Mouse (Mus musculus): ENCODE data around the gene Klhl30. TPM values are rescaled to one million over a fixed set of nuclear protein-coding genes. Genes with fewer than 3 reads are reported as not detected.

The Klhl30 gene
- polyA plus RNA-seq, 1 experiment from 2014 or later, result 50.5 TPM

DNA sequence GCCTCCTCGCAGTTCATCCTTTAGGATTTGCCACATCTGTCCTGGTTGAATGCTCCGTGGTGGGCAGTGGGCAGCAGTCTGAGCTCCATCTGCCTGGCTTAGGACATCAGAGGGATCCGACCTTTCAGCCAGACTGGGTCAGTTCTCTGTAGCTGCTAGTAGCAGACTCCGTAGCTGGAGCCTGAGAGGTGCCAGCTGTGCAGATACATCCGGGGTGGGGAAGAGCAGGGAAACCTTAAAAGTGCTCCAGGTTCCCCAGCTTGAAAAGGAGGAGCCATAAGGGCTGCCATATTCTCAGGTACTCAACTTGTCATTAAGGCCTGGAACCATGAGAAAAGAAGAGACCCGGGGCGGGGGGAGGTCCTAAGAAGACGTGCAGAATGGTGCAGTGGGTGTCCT lies 15.0 kb downstream of the Klhl30 start:
- no peak for ATAC-seq (replicated peaks; ENCODE audit: insufficient number of reproducible peaks, insufficient read depth, low FRiP score, low read depth)
- 26% methylated on average over 8 of the region's 8 CpGs for WGBS
- no peak overlapping the region for H3K27ac ChIP-seq
- H3K9me3 ChIP-seq (replicated peaks), result peaks cover 4% of the 10 kb centered on the region; the same call in 1 of the 2 replicates
- H3K27me3 ChIP-seq, result no peaks in the 10 kb centered on the region
- peak overlapping the region; percentile 54 for H3K4me3 ChIP-seq
- peaks cover 21% of the 10 kb centered on the region for H3K36me3 ChIP-seq
- peaks cover 14% of the 10 kb centered on the region for H3K4me1 ChIP-seq (replicated peaks)
- peak overlapping the region; percentile 97 for H3K4me2 ChIP-seq
- peak overlapping the region; percentile 61; the same call in 1 of the 2 replicates for H3K9ac ChIP-seq

- Histone ChIP-seq H3K9me3 (replicated peaks) (peaks cover 4% of the 10 kb centered on the region; the same call in 1 of the 2 replicates), H3K9ac (peak within 1 kb of the TSS; percentile 61), H3K4me1 (replicated peaks) (peaks cover 14% of the 10 kb centered on the region), H3K36me3 (peaks cover 19% of the 10 kb centered on the region), H3K4me3 (peak within 1 kb of the TSS; percentile 54), H3K27ac (no peak within 1 kb of the TSS), H3K27me3 (no peaks in the 10 kb centered on the region), H3K4me2 (peak within 1 kb of the TSS; percentile 97)
- ATAC-seq (replicated peaks; ENCODE audit: insufficient number of reproducible peaks, insufficient read depth, low FRiP score, low read depth), result peak; percentile 24; the same call in 1 of the 2 replicates
- 2% methylated on average over 68 of the region's 68 CpGs for WGBS
Observed at GRCm38 (mm10) chr1:91366215-91367108, 15.6 kb downstream of the Klhl30 start, which contains the start of gene Erfe. Gene Erfe (plus strand): TSS chr1:91366430.

- H3K4me2 ChIP-seq, result no peak overlapping the region
- peaks cover 18% of the 10 kb centered on the region for H3K36me3 ChIP-seq
- H3K27me3 ChIP-seq, result no peaks in the 10 kb centered on the region
- peaks cover 14% of the 10 kb centered on the region for H3K4me1 ChIP-seq (replicated peaks)
- H3K9ac ChIP-seq, result no peak overlapping the region
- H3K4me3 ChIP-seq, result no peak overlapping the region
- ATAC-seq (replicated peaks; ENCODE audit: insufficient number of reproducible peaks, insufficient read depth, low FRiP score, low read depth), result no peak
- H3K9me3 ChIP-seq (replicated peaks), result peaks cover 4% of the 10 kb centered on the region; the same call in 1 of the 2 replicates
- WGBS, result 93% methylated on average over 3 of the region's 3 CpGs
- H3K27ac ChIP-seq, result no peak overlapping the region
Observed at GRCm38 (mm10) chr1:91367295-91367694, 16.5 kb downstream of the Klhl30 start.

DNA sequence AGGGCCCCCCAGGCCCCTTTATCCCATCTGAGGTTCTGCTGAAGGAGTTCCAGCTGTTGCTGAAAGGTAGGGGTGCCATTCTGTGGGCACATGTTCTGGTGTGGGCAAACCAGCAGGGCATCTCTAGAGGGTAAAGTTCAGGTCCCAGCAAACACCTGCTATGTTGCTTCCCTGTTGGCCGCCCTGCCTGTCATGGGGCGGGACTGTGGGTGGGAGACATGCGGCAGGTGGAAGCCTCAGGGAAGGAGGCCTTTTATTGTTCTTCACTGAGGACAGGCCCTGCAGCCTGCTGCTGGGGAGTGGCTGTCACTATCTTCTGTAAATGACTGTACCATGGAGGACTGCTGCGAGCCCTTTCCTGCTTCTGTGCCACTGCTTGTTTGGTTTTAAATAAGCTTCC lies 18.6 kb downstream of the Klhl30 start:
- Histone ChIP-seq H3K4me2 (no peak overlapping the region), H3K36me3 (peaks cover 33% of the 10 kb centered on the region), H3K9me3 (replicated peaks) (no peaks in the 10 kb centered on the region), H3K27me3 (no peaks in the 10 kb centered on the region), H3K27ac (no peak overlapping the region), H3K4me3 (no peak overlapping the region), H3K9ac (no peak overlapping the region), H3K4me1 (replicated peaks) (peaks cover 14% of the 10 kb centered on the region)
- no peak for ATAC-seq (replicated peaks; ENCODE audit: insufficient number of reproducible peaks, insufficient read depth, low FRiP score, low read depth)
- WGBS, result 77% methylated on average over 4 of the region's 4 CpGs

DNA sequence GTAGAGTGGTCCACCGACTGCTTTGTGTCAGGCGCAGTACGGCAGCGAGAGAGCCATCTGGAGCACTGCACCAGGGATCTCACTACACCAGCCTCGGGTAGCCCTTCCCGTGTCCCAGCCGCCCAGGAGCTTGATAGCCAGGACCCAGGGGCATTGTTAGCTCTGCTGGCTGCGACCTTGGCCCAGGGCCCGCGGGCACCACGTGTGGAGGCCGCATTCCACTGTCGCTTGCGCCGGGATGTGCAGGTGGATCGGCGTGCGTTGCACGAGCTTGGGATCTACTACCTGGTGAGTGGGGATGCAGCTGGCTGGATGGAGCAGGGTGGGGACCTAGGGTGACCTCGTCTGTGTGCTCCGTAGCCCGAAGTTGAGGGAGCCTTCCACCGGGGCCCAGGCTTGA lies 19.2 kb downstream of the Klhl30 start:
- ATAC-seq (replicated peaks; ENCODE audit: insufficient number of reproducible peaks, insufficient read depth, low FRiP score, low read depth), result no peak
- no peak overlapping the region for H3K9ac ChIP-seq
- H3K4me2 ChIP-seq, result no peak overlapping the region
- no peaks in the 10 kb centered on the region for H3K27me3 ChIP-seq
- H3K4me1 ChIP-seq (replicated peaks), result peaks cover 14% of the 10 kb centered on the region
- H3K4me3 ChIP-seq, result no peak overlapping the region
- 82% methylated on average over 23 of the region's 23 CpGs for WGBS
- H3K36me3 ChIP-seq, result peaks cover 38% of the 10 kb centered on the region
- H3K9me3 ChIP-seq (replicated peaks), result no peaks in the 10 kb centered on the region
- no peak overlapping the region for H3K27ac ChIP-seq

GRCm38 (mm10) chr1:91373414-91373835 lies 22.6 kb downstream of the Klhl30 start:
- ATAC-seq (replicated peaks; ENCODE audit: insufficient number of reproducible peaks, insufficient read depth, low FRiP score, low read depth), result no peak
- Histone ChIP-seq H3K4me2 (no peak overlapping the region), H3K27me3 (no peaks in the 10 kb centered on the region), H3K4me1 (replicated peaks) (peaks cover 5% of the 10 kb centered on the region), H3K9ac (no peak overlapping the region), H3K9me3 (replicated peaks) (no peaks in the 10 kb centered on the region), H3K4me3 (no peak overlapping the region), H3K27ac (no peak overlapping the region), H3K36me3 (peaks cover 71% of the 10 kb centered on the region)
- 84% methylated on average over 6 of the region's 6 CpGs for WGBS

GRCm38 (mm10) chr1:91380453-91381090 lies 29.8 kb downstream of the Klhl30 start:
- no peaks in the 10 kb centered on the region for H3K9me3 ChIP-seq (replicated peaks)
- ATAC-seq (replicated peaks; ENCODE audit: insufficient number of reproducible peaks, insufficient read depth, low FRiP score, low read depth), result no peak
- WGBS, result 57% methylated on average over 7 of the region's 7 CpGs
- H3K4me3 ChIP-seq, result no peak overlapping the region
- peaks cover 84% of the 10 kb centered on the region for H3K36me3 ChIP-seq
- peaks cover 19% of the 10 kb centered on the region for H3K4me1 ChIP-seq (replicated peaks)
- no peak overlapping the region for H3K9ac ChIP-seq
- no peaks in the 10 kb centered on the region for H3K27me3 ChIP-seq
- H3K4me2 ChIP-seq, result no peak overlapping the region
- H3K27ac ChIP-seq, result no peak overlapping the region

- no peak for ATAC-seq (replicated peaks; ENCODE audit: insufficient number of reproducible peaks, insufficient read depth, low FRiP score, low read depth)
- Histone ChIP-seq H3K27ac (no peak overlapping the region), H3K9ac (no peak overlapping the region), H3K4me2 (no peak overlapping the region), H3K27me3 (no peaks in the 10 kb centered on the region), H3K4me1 (replicated peaks) (peaks cover 19% of the 10 kb centered on the region), H3K36me3 (peaks cover 80% of the 10 kb centered on the region), H3K4me3 (no peak overlapping the region), H3K9me3 (replicated peaks) (no peaks in the 10 kb centered on the region)
- WGBS, result 83% methylated on average over 4 of the region's 4 CpGs
Observed at GRCm38 (mm10) chr1:91381091-91381471, 30.3 kb downstream of the Klhl30 start.

DNA sequence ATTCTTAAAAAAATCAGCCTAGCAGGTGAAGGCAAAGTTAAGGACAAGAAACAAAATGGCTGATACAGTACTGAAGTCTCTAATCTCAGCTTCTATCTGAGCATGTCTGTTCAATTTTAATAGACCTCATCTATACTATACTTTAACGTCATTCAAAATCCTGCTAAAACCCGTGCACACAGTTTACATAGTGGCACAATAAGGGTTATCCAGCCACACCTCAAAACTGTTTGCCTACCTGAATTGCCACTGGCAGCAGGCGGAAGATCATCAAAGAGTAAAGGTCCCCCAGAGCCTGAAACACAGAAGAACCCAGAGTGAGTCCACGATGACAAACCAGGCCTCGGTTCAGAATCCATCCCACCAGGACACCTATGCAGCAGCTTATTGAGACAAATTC lies 39.6 kb downstream of the Klhl30 start:
- Histone ChIP-seq H3K27me3 (no peaks in the 10 kb centered on the region), H3K27ac (no peak overlapping the region), H3K36me3 (peaks cover 54% of the 10 kb centered on the region), H3K9ac (no peak overlapping the region), H3K4me1 (replicated peaks) (no peaks in the 10 kb centered on the region), H3K9me3 (replicated peaks) (no peaks in the 10 kb centered on the region), H3K4me2 (no peak overlapping the region), H3K4me3 (no peak overlapping the region)
- WGBS, result 93% methylated on average over 5 of the region's 5 CpGs
- ATAC-seq (replicated peaks; ENCODE audit: insufficient number of reproducible peaks, insufficient read depth, low FRiP score, low read depth), result no peak

- H3K4me2 ChIP-seq, result peak overlapping the region; percentile 77
- peak overlapping the region; percentile 83 for H3K4me3 ChIP-seq
- under 1% methylated on average over 12 of the region's 12 CpGs for WGBS
- peaks cover 16% of the 10 kb centered on the region; the same call in 1 of the 2 replicates for H3K36me3 ChIP-seq
- H3K27ac ChIP-seq, result peak overlapping the region; percentile 83
- H3K27me3 ChIP-seq, result no peaks in the 10 kb centered on the region
- H3K4me1 ChIP-seq (replicated peaks), result peaks cover 18% of the 10 kb centered on the region
- peak overlapping the region; percentile 88 for H3K9ac ChIP-seq
- ATAC-seq (replicated peaks; ENCODE audit: insufficient number of reproducible peaks, insufficient read depth, low FRiP score, low read depth), result no peak
- H3K9me3 ChIP-seq (replicated peaks), result no peaks in the 10 kb centered on the region
Observed at GRCm38 (mm10) chr1:91397927-91398259, 47.1 kb downstream of the Klhl30 start.

- ATAC-seq (replicated peaks; ENCODE audit: insufficient number of reproducible peaks, insufficient read depth, low FRiP score, low read depth), result peak; percentile 98
- peak within 1 kb of the TSS; percentile 77 for H3K4me2 ChIP-seq
- no peaks in the 10 kb centered on the region for H3K9me3 ChIP-seq (replicated peaks)
- WGBS, result under 1% methylated on average over 86 of the region's 91 CpGs
- H3K4me3 ChIP-seq, result peak within 1 kb of the TSS; percentile 83
- peaks cover 18% of the 10 kb centered on the region for H3K4me1 ChIP-seq (replicated peaks)
- peaks cover 10% of the 10 kb centered on the region; the same call in 1 of the 2 replicates for H3K36me3 ChIP-seq
- H3K27me3 ChIP-seq, result no peaks in the 10 kb centered on the region
- H3K27ac ChIP-seq, result peak within 1 kb of the TSS; percentile 83
- H3K9ac ChIP-seq, result peak within 1 kb of the TSS; percentile 88
Observed at GRCm38 (mm10) chr1:91398260-91399062, 47.6 kb downstream of the Klhl30 start, which contains the start of gene Ilkap. Gene Ilkap (minus strand): TSS chr1:91398815.

Data from heart, embryonic 15.5 days (tissue).